Mouse (Mus musculus) lung, postnatal 0 days (tissue): ENCODE data around the gene Fxyd5.

Source experiments
- CTCF ChIP-seq: IDR thresholded peaks from 2 replicates; pipeline ENCODE4 v1.5.1; 2016; ENCODE audit warnings: antibody characterized with exemption, mild to moderate bottlenecking
- EP300 ChIP-seq: IDR thresholded peaks from 2 replicates; pipeline ENCODE4 v1.6.1; 2016; ENCODE audit warnings: antibody characterized with exemption, mild to moderate bottlenecking, control low read depth

DNA sequence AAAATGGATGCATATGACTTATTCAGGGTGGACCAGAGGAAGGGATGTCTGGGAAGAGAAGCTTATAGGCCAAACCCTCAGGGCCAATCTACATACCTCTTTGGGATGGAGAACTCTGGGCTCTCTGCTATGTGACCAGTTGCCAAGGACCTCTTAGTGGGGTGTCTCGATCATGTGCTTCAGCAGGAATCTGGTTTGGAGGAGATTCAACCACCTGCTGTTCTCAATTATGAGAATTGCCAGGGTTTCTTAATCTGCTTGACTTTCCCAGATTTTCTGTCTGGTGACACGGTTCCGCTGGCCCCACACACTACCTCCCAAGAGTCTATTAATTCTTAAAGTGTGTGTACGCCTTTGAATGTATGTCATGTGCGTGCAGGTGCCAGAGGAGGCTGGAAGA, 48.3 kb downstream of the Fxyd5 start:
- TF ChIP-seq CTCF (no peak), EP300 (no peak)
